Mouse (Mus musculus) kidney, embryonic 15.5 days (tissue): ENCODE results near the gene Mfsd11. TPM values are rescaled to one million over a fixed set of nuclear protein-coding genes. Genes with fewer than 3 reads are reported as not detected.

Source experiments
- ATAC-seq: fragments of 200-750 bp; cut with Nextera tagmentation; replicated peaks from 2 replicates; pipeline ENCODE4 v1.8.0; 2017; ENCODE audit warnings: moderate TSS enrichment; ENCODE audit not compliant: low FRiP score
- H3K27ac ChIP-seq: fragments of 300-500 bp; sonication (generic); 2 replicates; pipeline ENCODE4 v1.5.1; 2015; ENCODE audit warnings: mild to moderate bottlenecking, inconsistent platforms
- H3K27me3 ChIP-seq: fragments of 300-500 bp; sonication (generic); 2 replicates; pipeline ENCODE4 v1.6.1; 2015; ENCODE audit warnings: inconsistent platforms
- H3K36me3 ChIP-seq: fragments of 300-500 bp; sonication (generic); 2 replicates; pipeline ENCODE4 v1.6.1; 2015; ENCODE audit warnings: inconsistent platforms
- H3K4me1 ChIP-seq: fragments of 300-500 bp; sonication (generic); 2 replicates; pipeline ENCODE4 v1.6.1; 2015; ENCODE audit warnings: inconsistent platforms
- H3K4me2 ChIP-seq: fragments of 300-500 bp; sonication (generic); 2 replicates; pipeline ENCODE4 v1.6.1; 2015; ENCODE audit warnings: moderate library complexity, mild to moderate bottlenecking, inconsistent platforms
- H3K4me3 ChIP-seq: fragments of 300-500 bp; sonication (generic); replicated peaks from 2 replicates; pipeline ENCODE4 v1.5.1; 2015; ENCODE audit warnings: mild to moderate bottlenecking, inconsistent platforms
- H3K9ac ChIP-seq: fragments of 300-500 bp; sonication (generic); 2 replicates; pipeline ENCODE4 v1.6.1; 2015; ENCODE audit warnings: mild to moderate bottlenecking, inconsistent platforms
- H3K9me3 ChIP-seq: fragments of 300-500 bp; sonication (generic); replicated peaks from 2 replicates; pipeline ENCODE4 v1.6.1; 2016; ENCODE audit warnings: inconsistent platforms
- WGBS: fragments of 180-500 bp; shearing (Covaris S2); methylation state at CpG from one replicate; pipeline ENCODE4 v1.1.7; 2015; ENCODE audit warnings: mixed read lengths; 5-methylcytosine and 5-hydroxymethylcytosine counted together
- polyA plus RNA-seq: library from polyadenylated mRNA; unstranded; fragments of >200 nt; fragmentation: Nextera tagmentation; extraction: Ambion mirVana; gene quantifications from 2 replicates; pipeline ENCODE4 v1.2.1, GENCODE M21; 2015

Mfsd11 gene
- polyA plus RNA-seq, 1 experiment from 2014 or later: 37.9 TPM

DNA sequence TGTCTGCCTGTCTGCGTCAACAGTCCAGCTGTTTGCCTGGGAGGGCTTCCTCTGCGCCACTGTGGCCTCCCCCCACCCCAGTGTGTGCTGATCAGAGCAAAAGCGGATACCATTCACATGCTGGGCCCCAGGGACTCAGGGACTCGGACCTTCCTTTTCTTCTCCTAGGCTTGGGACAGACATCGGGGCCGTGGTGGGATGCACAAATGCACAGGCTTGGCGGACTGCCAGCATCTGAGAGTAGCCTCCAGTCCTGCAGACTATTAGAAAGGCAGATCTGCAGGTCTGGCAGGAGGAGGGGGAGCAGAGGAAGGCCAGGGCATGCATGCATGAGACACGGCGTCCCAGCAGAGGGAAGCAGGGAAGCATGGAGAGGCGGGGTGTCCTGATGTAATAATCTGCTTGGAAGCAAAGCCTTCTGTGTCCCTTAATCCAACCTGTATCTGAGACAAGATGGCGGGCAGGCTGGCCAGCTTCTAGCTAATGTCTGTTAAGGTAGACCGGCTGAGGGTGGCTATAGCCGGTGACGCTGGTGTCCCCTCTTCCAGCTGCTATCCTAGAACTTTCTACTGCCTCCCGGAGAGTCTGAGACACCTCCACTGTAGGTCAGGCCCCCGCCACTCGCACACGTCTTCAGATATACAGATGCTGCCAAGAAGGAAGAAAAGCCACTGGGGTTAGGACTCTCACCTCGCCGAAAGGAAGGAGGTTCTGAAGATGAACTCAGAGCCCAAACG is 39.3 kb upstream of the Mfsd11 start:
- Histone ChIP-seq H3K9ac (no peak overlapping the region; the same call in 1 of the 2 replicates), H3K4me2 (peak overlapping the region; percentile 33), H3K27me3 (peaks cover 4% of the 10 kb centered on the region; the same call in 1 of the 2 replicates), H3K4me3 (no peak overlapping the region), H3K36me3 (no peaks in the 10 kb centered on the region), H3K27ac (peak overlapping the region; percentile 89), H3K9me3 (no peaks in the 10 kb centered on the region), H3K4me1 (peaks cover 58% of the 10 kb centered on the region)
- WGBS: 34% methylated on average over 21 of the region's 21 CpGs
- ATAC-seq: peak; percentile 29; the same call in 1 of the 2 replicates

GRCm38 (mm10) chr11:116813610-116814009 is 38.6 kb upstream of the Mfsd11 start:
- Histone ChIP-seq H3K4me3 (no peak overlapping the region), H3K27me3 (peaks cover 4% of the 10 kb centered on the region; the same call in 1 of the 2 replicates), H3K36me3 (no peaks in the 10 kb centered on the region), H3K9ac (no peak overlapping the region), H3K4me1 (peaks cover 59% of the 10 kb centered on the region), H3K9me3 (no peaks in the 10 kb centered on the region), H3K27ac (peak overlapping the region; percentile 89), H3K4me2 (no peak overlapping the region)
- ATAC-seq: no peak
- 84% methylated on average over 13 of the region's 13 CpGs for WGBS

DNA sequence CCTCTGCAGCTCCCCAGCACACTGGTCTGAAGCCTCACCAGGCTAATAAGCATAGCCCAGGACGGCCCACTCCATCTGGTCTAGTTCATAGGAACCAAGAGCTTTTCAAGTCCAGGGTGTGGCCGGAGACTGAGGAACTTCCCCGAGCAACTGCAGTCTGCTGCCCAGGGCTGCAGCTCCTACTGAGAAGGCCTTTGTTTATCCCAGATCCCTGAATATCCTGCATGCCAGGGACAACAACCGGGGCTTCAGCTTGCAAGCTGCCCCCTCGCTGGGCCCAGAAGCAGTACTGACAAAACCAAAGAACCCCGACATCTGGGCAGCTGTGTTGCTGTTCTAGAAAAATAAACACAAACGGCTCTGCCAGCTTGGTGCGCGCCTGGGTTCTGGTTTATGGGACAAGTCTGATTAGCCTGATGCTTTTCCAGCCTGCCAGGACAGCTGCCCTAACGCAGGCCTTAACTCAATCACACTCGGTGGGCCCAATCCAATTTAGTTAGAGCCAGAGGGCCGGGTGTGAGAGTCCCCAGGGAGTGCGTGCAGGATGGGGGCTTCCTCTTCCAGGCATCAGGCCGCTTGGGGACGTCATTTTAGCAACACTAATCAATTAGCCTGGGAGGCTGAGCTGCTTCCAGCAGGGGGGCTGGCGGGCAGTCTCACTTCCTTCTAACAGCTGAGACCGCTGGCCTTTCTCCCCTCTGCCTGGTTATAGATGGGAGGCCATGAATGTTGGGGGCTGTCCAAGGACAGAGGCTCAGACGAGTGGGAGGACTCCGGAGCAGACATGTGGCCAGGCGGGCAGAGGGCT is 38.0 kb upstream of the Mfsd11 start:
- Histone ChIP-seq H3K27ac (peak overlapping the region; percentile 89), H3K27me3 (peaks cover 4% of the 10 kb centered on the region; the same call in 1 of the 2 replicates), H3K9me3 (no peaks in the 10 kb centered on the region), H3K36me3 (no peaks in the 10 kb centered on the region), H3K9ac (no peak overlapping the region), H3K4me1 (peaks cover 66% of the 10 kb centered on the region), H3K4me3 (no peak overlapping the region), H3K4me2 (peak overlapping the region; percentile 24)
- WGBS: 16% methylated on average over 20 of the region's 20 CpGs
- ATAC-seq: peak; percentile 50

- peak overlapping the region; percentile 89 for H3K27ac ChIP-seq
- H3K9ac ChIP-seq: no peak overlapping the region
- peaks cover 69% of the 10 kb centered on the region for H3K4me1 ChIP-seq
- H3K4me3 ChIP-seq: no peak overlapping the region
- no peak for ATAC-seq
- no peaks in the 10 kb centered on the region for H3K36me3 ChIP-seq
- 18% methylated on average over 7 of the region's 7 CpGs for WGBS
- H3K27me3 ChIP-seq: no peaks in the 10 kb centered on the region
- H3K9me3 ChIP-seq: no peaks in the 10 kb centered on the region
- peak overlapping the region; percentile 24 for H3K4me2 ChIP-seq
These were observed 37.3 kb upstream of the Mfsd11 start for GRCm38 (mm10) chr11:116814884-116815415.

- Histone ChIP-seq H3K27ac (no peak overlapping the region), H3K9ac (no peak overlapping the region), H3K4me1 (peaks cover 68% of the 10 kb centered on the region), H3K36me3 (no peaks in the 10 kb centered on the region), H3K9me3 (no peaks in the 10 kb centered on the region), H3K27me3 (no peaks in the 10 kb centered on the region), H3K4me3 (no peak overlapping the region), H3K4me2 (no peak overlapping the region)
- ATAC-seq: no peak
- 79% methylated on average over 5 of the region's 5 CpGs for WGBS
These were observed 35.5 kb upstream of the Mfsd11 start for GRCm38 (mm10) chr11:116816769-116817168.

DNA sequence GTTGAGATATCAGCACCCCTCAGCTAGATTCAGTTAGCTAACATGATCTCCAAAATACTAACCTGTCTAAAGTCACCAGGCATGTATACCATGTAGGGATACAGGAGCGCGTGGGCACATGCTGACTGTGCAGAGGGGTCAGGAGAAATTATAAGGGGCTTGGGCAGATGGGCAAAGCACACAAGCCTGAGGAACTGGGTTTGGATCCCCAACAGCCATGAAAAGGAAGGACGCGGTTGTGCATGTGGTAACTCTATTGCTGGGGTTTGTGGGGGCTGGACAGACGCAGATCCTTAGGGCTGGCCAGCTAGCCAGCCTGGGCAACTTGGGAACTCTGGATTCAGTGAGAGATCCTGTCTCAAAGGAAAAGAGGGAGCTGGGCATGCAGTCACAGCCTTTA is 34.7 kb upstream of the Mfsd11 start:
- Histone ChIP-seq H3K27me3 (no peaks in the 10 kb centered on the region), H3K4me2 (no peak overlapping the region), H3K4me1 (peaks cover 69% of the 10 kb centered on the region), H3K36me3 (no peaks in the 10 kb centered on the region), H3K27ac (no peak overlapping the region), H3K9ac (no peak overlapping the region), H3K9me3 (no peaks in the 10 kb centered on the region), H3K4me3 (no peak overlapping the region)
- whole genome bisulfite sequencing: 98% methylated on average over 5 of the region's 5 CpGs
- ATAC-seq: no peak

GRCm38 (mm10) chr11:116818722-116819121 is 33.5 kb upstream of the Mfsd11 start:
- no peak overlapping the region for H3K4me3 ChIP-seq
- peaks cover 57% of the 10 kb centered on the region for H3K4me1 ChIP-seq
- no peak for ATAC-seq
- no peaks in the 10 kb centered on the region for H3K36me3 ChIP-seq
- H3K27ac ChIP-seq: no peak overlapping the region
- H3K9ac ChIP-seq: no peak overlapping the region
- H3K27me3 ChIP-seq: no peaks in the 10 kb centered on the region
- H3K4me2 ChIP-seq: no peak overlapping the region
- H3K9me3 ChIP-seq: no peaks in the 10 kb centered on the region
- 40% methylated on average over 8 of the region's 8 CpGs for WGBS

- Histone ChIP-seq H3K4me2 (no peak overlapping the region), H3K36me3 (no peaks in the 10 kb centered on the region), H3K27ac (no peak overlapping the region), H3K9me3 (no peaks in the 10 kb centered on the region), H3K27me3 (no peaks in the 10 kb centered on the region), H3K9ac (no peak overlapping the region), H3K4me3 (no peak overlapping the region), H3K4me1 (peaks cover 48% of the 10 kb centered on the region)
- WGBS: 87% methylated on average over 5 of the region's 5 CpGs
- ATAC-seq: no peak
These were observed 32.2 kb upstream of the Mfsd11 start for GRCm38 (mm10) chr11:116819932-116820593.

DNA sequence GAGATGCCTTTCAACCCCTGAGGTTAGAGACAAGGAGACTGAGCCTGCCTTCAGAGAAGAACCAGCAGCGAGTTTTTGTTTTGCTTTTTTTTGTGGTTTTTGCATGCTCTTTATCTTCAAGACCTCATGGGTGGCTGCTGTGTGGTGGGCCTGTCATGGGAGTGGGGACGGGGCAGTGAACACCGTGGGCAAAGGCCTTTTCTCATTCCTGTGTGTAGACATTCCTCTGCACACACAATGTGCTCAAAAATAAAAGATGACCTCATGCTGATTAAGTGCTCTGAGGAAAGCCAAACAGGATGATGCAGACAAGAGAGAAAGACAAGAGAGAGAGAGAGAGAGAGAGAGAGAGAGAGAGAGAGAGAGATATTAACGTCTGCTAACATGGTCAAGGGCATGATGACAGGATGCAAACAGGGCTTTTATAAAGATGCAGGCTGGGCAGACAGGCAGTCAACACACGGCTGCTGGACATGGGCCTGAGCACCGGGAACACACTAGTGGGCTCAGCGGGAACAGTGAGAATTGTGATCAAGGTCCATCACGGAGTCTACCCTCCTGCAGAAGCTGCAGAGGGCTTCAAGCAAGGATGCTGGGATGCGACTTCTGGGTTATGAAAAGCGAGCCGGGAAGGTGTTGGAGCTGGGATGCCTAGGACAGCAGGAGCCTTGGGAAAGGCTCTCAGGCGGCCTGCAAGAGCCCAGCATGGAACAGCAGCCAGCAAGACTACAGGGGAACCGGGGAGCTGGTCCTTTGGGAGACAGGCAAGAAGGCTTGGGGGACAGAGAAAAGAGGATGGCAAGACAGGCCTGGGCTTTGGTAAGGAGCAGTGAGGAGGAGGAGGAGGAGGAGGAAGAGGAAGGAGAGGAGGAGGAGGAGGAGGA is 30.9 kb upstream of the Mfsd11 start:
- Histone ChIP-seq H3K4me2 (no peak overlapping the region), H3K9ac (no peak overlapping the region), H3K27me3 (no peaks in the 10 kb centered on the region), H3K4me3 (no peak overlapping the region), H3K9me3 (no peaks in the 10 kb centered on the region), H3K4me1 (peaks cover 55% of the 10 kb centered on the region), H3K36me3 (no peaks in the 10 kb centered on the region), H3K27ac (peak overlapping the region; percentile 0; the same call in 1 of the 2 replicates)
- 65% methylated on average over 13 of the region's 13 CpGs for WGBS
- ATAC-seq: no peak

GRCm38 (mm10) chr11:116822215-116822614 is 30.0 kb upstream of the Mfsd11 start:
- Histone ChIP-seq H3K4me1 (peaks cover 56% of the 10 kb centered on the region), H3K4me3 (no peak overlapping the region), H3K9ac (no peak overlapping the region), H3K27ac (no peak overlapping the region), H3K9me3 (no peaks in the 10 kb centered on the region), H3K4me2 (no peak overlapping the region), H3K27me3 (no peaks in the 10 kb centered on the region), H3K36me3 (no peaks in the 10 kb centered on the region)
- no peak for ATAC-seq
- 74% methylated on average over 10 of the region's 10 CpGs for WGBS

GRCm38 (mm10) chr11:116822626-116823025 is 29.6 kb upstream of the Mfsd11 start:
- ATAC-seq: no peak
- no peaks in the 10 kb centered on the region for H3K36me3 ChIP-seq
- H3K4me1 ChIP-seq: peaks cover 60% of the 10 kb centered on the region
- H3K4me3 ChIP-seq: no peak overlapping the region
- H3K27ac ChIP-seq: no peak overlapping the region
- no peak overlapping the region for H3K9ac ChIP-seq
- 88% methylated on average over 10 of the region's 10 CpGs for WGBS
- no peak overlapping the region for H3K4me2 ChIP-seq
- H3K9me3 ChIP-seq: no peaks in the 10 kb centered on the region
- no peaks in the 10 kb centered on the region for H3K27me3 ChIP-seq
